Mouse (Mus musculus) retina, adult 2 months (tissue): Measurements from ENCODE around the gene Nmur1.

Source experiments
- DNase-seq: peaks from one replicate; pipeline ENCODE4 v3.0.0-alpha.2; 2012; ENCODE audit warnings: low read depth, low spot score

Nmur1 gene

GRCm38 (mm10) chr1:86409476-86409875 is 16.6 kb downstream of the Nmur1 start:
- no peak for DNase-seq

GRCm38 (mm10) chr1:86408515-86408914 is 17.5 kb downstream of the Nmur1 start:
- no peak for DNase-seq

DNA sequence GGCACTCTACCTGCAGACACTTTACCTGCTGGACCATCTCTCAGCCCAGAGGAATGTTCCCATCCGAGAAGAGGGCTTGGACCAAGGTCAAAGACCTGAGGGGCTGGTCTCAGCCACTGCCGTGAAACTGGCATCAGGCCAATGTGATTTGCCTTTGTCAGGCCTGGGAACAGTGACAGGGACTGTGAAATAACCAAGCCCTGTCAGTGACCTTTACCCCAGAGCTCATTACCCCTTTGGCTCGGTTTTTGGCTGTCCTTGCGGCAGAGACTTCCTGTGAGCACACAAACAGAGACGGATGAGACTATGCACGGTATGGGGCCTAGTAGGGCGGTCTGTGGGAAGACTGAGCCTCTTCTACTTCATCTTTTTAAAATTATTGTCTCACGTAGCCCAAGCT is 19.1 kb downstream of the Nmur1 start:
- DNase-seq = no peak

DNA sequence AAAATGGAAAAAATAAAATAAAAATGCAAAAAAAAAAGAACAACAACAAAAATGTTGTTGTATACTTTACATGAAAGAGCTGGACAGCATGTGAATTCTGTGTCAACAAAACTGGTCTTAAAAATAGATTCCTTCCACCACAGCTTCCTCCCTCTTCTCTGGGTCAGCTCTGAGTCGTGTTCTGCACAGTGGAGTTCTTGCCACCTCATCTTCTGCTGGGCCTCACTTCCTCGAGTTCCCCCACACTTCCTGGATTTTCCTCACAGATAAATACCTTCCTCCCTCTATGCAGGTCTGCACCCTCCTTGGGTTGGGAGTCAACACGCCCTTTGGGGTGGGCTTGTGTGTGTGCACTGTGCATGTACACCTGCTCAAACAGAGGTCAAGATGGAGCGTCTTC is 19.7 kb downstream of the Nmur1 start:
- DNase-seq = no peak

GRCm38 (mm10) chr1:86404834-86405233 is 21.2 kb downstream of the Nmur1 start:
- DNase-seq = no peak

DNA sequence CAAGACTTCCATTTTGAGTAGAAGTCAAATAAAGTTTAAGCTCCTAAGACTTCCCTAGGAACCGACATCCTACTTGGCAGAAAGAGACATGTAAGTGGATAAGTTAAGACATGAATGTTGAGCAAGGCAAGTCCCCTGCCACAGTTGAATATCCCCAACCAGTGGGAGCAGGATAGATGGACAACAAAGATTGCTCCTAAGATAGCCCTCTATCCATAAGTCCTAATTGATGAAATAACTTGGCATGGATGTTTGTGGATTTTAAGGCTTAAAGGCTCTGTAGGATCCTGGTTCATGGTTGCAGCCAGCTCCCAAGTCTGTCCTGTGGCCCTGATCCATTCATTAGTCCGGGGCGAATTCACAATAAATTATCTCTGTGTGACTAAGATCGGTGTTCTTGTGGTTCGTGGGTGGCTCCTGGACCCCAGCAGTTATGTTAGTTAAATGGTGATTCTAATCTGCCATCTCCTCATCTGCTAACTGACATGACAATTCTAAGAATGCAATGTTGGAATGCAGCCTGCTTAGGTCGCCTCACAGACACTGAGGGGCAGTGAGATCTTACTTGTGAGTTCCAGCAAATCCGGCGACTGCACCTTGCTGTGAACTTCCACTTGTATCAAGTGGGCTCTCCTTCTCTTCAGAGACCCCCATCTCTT is 25.8 kb downstream of the Nmur1 start:
- no peak for DNase-seq

DNA sequence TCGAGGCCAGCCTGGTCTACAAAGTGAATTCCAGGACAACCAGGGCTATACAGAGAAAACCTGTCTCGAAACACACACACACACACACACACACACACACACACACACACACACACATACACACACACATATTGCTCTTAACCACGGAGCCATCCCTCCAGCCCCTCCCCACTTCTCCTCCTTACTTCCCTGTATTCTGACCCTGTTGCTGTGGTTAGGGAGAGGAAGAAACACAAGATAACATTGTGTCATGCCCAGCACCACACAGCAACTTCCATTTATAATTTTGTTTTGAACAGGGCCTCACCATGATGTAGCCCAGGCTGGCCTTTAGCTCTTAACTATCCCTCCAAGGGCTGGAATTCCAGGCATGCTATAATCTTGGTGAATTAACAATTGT is 26.7 kb downstream of the Nmur1 start:
- DNase-seq = no peak

DNA sequence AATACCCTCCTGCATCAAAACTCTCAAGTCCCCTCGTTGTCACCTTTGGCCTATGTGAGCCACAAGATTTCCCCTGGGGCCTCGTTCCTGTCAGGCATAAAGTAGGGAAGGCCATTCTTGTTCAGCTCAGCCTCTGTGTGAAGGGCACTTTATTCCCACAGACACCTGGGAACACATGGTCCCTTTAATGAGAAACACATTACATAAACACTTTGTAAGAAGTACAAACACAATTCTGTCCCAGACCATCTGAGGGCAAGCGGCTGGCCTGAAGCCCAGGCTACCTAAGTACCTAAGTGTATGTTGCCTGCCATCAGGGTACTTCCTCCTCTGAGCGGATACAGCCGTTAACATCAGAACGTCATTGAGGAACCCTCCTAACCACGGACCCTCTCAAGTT is 27.8 kb downstream of the Nmur1 start:
- DNase-seq = no peak

- DNase-seq = no peak
Observed at GRCm38 (mm10) chr1:86397621-86398020, 28.4 kb downstream of the Nmur1 start.

- DNase-seq = no peak
Observed at GRCm38 (mm10) chr1:86395897-86396296, 30.1 kb downstream of the Nmur1 start.

- no peak for DNase-seq
Observed at GRCm38 (mm10) chr1:86394246-86394645, 31.8 kb downstream of the Nmur1 start.

GRCm38 (mm10) chr1:86393219-86393618 is 32.8 kb downstream of the Nmur1 start:
- no peak for DNase-seq

GRCm38 (mm10) chr1:86391425-86391824 is 34.6 kb downstream of the Nmur1 start:
- no peak for DNase-seq

GRCm38 (mm10) chr1:86389230-86389629 is 36.8 kb downstream of the Nmur1 start:
- DNase-seq = peak; percentile 37

DNA sequence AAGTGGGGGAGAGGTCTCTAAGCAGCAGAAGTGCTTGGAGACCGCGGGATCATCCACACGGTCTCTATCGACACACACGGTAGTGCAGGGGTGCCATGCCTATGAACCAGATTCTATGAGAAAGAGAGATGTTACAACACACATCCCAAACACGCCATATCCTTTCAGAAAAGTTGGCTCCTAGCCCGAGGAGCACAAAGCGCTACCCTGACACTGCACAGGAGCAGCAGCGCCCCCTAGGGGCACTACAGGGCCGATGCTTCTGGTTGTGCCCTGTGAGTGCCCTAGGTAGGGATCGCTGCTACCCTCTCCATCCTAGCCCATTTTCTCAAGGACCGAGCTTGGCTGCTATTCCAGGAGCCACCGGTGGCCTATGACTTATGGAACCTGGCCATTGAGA is 45.0 kb downstream of the Nmur1 start:
- no peak for DNase-seq

GRCm38 (mm10) chr1:86379161-86379569 is 46.9 kb downstream of the Nmur1 start:
- DNase-seq = no peak

DNA sequence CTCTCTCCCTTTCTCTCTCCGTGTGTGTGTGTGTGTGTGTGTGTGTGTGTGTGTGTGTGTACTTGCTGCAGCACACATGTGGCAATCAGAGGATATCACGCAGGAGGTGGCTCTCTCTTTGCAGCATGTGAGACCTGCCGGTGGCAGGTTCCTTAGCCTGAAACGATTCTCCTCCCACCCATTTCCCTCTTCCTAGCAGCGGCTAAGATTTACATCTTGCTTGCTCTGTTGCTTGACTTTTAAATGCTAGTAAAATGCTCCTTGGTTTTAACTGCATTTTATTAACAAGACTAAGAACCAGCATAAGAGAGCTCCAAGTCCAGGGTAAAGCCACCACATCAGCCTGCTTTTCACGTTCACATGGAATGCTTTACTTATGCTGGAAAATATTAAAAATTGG is 47.4 kb downstream of the Nmur1 start:
- no peak for DNase-seq

DNA sequence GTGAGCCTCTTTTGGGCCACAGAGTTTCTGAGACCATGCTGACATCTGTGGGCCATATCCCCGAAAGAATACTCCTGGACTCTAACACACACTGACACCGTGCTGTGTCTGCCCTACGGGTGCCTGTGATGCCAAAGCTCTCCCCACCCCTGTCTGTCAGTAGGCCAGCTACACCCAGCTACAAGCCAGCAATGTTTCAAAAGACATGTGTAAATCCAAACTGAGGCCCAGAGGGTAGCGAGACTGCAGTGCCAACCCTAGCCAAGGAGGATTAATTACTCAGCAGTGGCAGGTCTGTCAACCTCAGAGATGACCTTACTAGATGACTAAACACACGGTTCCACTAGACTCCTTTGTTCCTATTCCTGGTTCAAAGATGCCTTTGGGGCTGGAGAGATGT is 49.7 kb downstream of the Nmur1 start:
- DNase-seq = no peak

DNA sequence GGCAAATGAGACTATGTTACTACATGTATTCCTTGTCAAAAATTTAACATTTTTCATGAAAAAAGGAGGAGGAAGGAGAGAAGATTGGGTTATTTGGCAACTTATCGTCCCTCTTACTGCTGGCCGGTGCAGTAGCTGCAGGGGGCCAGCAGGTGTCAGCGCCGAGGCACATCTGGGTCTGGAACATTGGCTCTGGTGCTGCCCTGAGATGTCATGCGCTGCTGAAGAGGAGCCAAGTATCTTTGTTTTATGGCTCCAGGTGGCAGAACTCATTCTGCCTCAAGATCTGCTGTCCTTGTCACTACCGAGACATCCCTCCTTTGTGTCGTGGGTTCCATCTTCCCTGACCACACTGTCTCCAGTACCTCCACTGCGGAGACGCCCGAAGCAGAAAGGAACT is 54.0 kb downstream of the Nmur1 start:
- DNase-seq = no peak

DNA sequence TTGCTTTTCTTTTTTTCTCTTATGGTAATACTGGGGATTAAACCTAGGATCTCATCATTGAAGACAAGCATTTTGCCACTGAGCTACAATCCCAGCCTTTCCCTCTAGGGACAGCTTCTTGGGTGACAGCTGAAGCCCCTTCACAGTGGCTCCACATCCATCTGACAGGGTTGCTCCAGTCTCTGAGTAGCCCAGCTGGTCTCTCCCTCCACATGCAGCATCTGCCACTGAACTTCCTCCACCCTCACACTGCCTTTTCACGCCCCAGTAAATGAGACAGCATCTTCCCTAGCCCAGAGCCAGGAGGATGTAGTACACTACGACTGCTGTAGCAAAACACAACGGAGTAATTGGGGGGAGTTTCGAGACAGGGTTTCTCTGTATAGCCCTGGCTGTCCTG is 57.9 kb downstream of the Nmur1 start:
- no peak for DNase-seq

DNA sequence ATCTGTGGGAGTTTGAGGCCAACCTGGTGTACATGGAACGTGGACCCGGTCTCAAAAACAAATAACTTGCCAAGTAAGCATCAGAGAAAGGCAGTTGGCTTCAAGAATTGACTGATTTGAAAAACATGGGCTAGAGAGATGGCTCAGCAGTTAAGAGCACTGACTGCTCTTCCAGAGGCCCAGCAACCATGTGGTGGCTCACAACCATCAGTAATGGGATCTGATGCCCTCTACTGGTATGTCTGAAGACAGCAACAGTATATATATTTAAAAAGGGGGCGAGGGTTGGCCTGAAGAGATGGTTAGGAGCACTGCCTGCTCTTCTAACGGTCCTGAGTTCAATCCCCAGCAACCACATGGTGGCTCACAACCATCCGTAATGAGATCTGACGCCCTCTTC is 62.4 kb downstream of the Nmur1 start:
- DNase-seq = no peak

DNA sequence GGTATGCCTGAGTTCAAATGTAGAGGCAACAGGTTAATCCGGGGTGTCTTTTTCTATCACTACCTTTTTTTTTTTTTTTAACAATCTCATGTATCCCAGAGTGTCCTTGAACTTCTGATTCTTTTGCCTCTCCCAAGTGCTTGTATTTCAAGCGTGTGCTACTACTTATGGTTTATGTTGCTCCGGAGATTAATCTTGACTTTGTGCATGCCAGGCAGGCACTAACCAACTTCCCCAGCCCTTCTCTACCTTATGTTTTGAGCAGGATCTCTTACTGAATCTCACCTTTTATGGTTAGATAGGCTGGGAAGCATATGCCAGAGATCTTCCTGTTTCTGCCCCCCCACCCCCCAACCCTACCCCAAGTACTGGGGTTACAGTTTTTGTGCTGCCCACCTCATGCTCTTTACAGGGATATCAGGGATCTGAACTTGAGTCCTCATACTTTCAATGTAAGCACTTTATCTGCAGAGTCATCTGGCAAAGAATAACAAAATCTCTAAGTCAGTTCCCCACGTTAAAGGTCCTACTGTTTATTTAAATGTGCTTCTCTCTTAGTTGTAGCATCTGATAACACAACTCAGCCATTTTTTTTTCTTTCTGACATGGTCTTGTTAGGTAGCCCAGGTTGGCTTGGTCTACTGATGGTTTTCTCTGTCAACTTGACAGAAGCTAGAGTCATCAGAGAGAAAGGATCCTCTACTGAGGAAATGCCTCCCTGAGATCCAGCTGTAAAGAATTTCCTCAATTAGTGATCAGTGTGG is 64.0 kb downstream of the Nmur1 start:
- DNase-seq = no peak

DNA sequence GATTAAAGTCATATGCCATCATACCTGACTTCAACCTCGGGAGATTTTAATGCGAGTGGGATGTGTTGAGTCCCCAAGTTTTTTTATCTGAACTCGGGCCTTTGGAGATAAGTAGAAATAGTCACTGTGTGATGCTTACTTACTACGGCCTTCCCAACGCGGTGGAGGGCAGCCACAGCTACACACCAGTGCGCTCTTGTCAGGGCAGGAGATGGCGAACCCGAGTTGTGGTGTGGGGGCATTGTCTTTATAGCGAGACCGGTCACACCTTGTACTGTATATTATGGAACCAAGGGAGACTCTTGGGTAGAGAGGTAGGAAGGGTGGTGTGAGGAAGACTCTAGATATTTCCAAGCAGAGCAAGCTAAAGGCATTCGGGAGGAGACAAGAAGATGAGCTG is 65.6 kb downstream of the Nmur1 start:
- no peak for DNase-seq

- no peak for DNase-seq
Observed at GRCm38 (mm10) chr1:86359798-86360179, 66.2 kb downstream of the Nmur1 start.
